In genomic region chr2:178265454-178265853, GRCm38 (mm10) we compare ENCODE assay signal across 8 mouse cellular contexts.
DNase-seq lines count a peak whose midpoint lies in the region; ATAC-seq and TF ChIP-seq lines count a peak whose summit lies in the region.
"Had no signal": no experiment of that assay in that cellular context is flagged by ENCODE, and none has a peak within 500 bp of the region (broad histone marks: within the 10 kb centered on the region; RNA-seq: fewer than 3 reads in every experiment).

No protein-coding gene starts in this region.

- intact Hi-C loops in left cerebral cortex, postnatal 4 days (cut with DNase I), result loop anchor here (2.0 kb wide), 1 partner anchor 129 kb away; no protein-coding TSS in a partner anchor
- intact Hi-C loops in left cerebral cortex, adult 2 months (cut with DNase I), result no loop called here

- H3K4me2 ChIP-seq in heart, embryonic 11.5 days, result 0 out of 2 replicates have a peak overlapping the region, but pooled peaks have one; percentile 12

- H3K4me1 ChIP-seq in heart, embryonic 11.5 days (ENCODE audit: control insufficient read depth, insufficient read depth, low read length), result peaks cover 15% of the 10 kb centered on the region
- no peaks in the 10 kb centered on the region for H3K4me1 ChIP-seq in lung, adult 2 months (ENCODE audit: control insufficient read depth, insufficient read depth, low read length)

- H3K4me3 ChIP-seq in heart, embryonic 11.5 days (ENCODE audit: low read depth, low read length), result no peak overlapping the region
- no peak overlapping the region for H3K4me3 ChIP-seq in left cerebral cortex, adult 2 months
- no peak overlapping the region for H3K4me3 ChIP-seq in lung, adult 2 months (replicated peaks; ENCODE audit: extremely low read depth, low read depth, low read length)

- no peaks in the 10 kb centered on the region for H3K36me3 ChIP-seq in heart, embryonic 11.5 days (ENCODE audit: control insufficient read depth, insufficient read depth, low read length)

- no peak overlapping the region for H3K27ac ChIP-seq in heart, embryonic 11.5 days (ENCODE audit: low read depth, low read length)
- peak overlapping the region; percentile 84 for H3K27ac ChIP-seq in left cerebral cortex, adult 2 months
- H3K27ac ChIP-seq: stomach, postnatal 0 days had no signal

- TF ChIP-seq CTCF in left cerebral cortex, adult 2 months (IDR thresholded peaks at IDR 0.05), result no peak
- no peak for TF ChIP-seq CTCF in lung, adult 2 months (IDR thresholded peaks at IDR 0.05; ENCODE audit: insufficient read depth, low read length)

- WGBS in heart, embryonic 11.5 days (ENCODE audit: insufficient replicate concordance), result 6% methylated on average over 2 of the region's 2 CpGs
- WGBS in lung, adult 2 months, result 15% methylated on average over 2 of the region's 2 CpGs

- no peak overlapping the region for H3K9ac ChIP-seq in heart, embryonic 11.5 days (ENCODE audit: low read depth, low read length)

- peak; percentile 67 for ATAC-seq in heart, embryonic 11.5 days (replicated peaks; ENCODE audit: insufficient number of reproducible peaks, low FRiP score, low TSS enrichment)

- no peak for TF ChIP-seq POLR2A in lung, adult 2 months (IDR thresholded peaks at IDR 0.05; ENCODE audit: borderline replicate concordance, extremely low read depth, low read depth, low read length)

- no peaks in the 10 kb centered on the region for H3K9me3 ChIP-seq in heart, embryonic 11.5 days (replicated peaks; ENCODE audit: control insufficient read depth, low read length)

- peak; percentile 50 for DNase-seq in left cerebral cortex, adult 11 months (ENCODE audit: low spot score)
- DNase-seq in left cerebral cortex, postnatal 4 days, result no peak
- DNase-seq in left cerebral cortex, adult 2 months (ENCODE audit: extremely low spot score in 1 of 2, low spot score in 2 of 2), result peak; percentile 38 to 45
- DNase-seq in right cerebral cortex, postnatal 25 days, result peak; percentile 40
- DNase-seq in gastrocnemius, adult 8-10 months (ENCODE audit: low spot score in 2 of 2), result no peak
- DNase-seq in lung, adult 2 months, result no peak

- H3K27me3 ChIP-seq in heart, embryonic 11.5 days (ENCODE audit: control insufficient read depth, insufficient read depth, low read length), result no peaks in the 10 kb centered on the region

Comparison
In these comparisons a context has a peak if more than half of its experiments do, and no peak if none do; other contexts are left out.
1. DNase-seq: peak in left cerebral cortex, adult 11 months (single experiment), left cerebral cortex, adult 2 months (2 of 2) and right cerebral cortex, postnatal 25 days (single experiment); none in left cerebral cortex, postnatal 4 days (single experiment), gastrocnemius, adult 8-10 months (0 of 2) and lung, adult 2 months (single experiment).